Mouse (Mus musculus) induced T-regulatory cell, adult 2 months (primary cell): ENCODE measurements around the gene Noa1.

ENCODE experiments used
- DNase-seq: peaks from one replicate; pipeline ENCODE4 v3.0.0-alpha.2; 2012; ENCODE audit warnings: low read depth

Noa1 gene

DNA sequence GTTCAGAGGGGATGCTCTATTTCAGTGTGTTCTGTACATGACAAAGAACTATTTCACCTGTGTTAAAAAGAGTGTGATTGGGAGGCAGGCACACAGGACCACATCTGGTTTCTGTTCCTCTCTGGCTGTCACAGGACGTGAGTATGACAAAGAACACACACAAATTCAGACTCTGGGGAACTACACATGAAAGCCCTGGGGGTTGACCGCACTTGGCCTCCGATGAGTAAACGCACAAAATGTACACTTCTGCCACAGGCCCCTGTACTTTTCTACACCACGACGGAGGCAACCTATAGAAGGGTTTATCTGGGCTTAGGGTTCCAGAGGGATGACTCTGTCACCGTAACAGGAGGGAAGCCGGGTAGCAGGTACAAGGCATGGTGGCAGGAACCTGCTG lies 20.2 kb downstream of the Noa1 start:
- DNase-seq, result no peak

DNA sequence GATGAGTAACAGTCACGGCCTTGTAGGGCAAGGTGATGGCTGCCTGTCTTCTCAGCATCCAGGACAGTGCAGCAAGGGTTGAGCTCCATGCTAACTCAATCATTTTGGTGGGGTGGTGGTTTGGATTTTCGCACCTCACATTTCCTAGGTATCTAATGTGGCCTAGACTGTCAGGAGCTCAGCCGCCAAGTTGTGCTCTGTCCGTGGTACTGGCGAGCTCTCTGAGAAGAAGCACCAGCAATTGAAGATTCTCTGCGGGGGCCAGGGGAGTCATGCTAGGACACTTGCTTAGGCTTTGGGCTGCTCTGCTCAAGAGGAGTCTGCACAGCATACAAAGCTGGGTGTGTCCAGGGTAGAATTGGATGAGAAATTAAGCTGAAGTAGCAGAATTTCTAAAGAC lies 22.0 kb downstream of the Noa1 start:
- DNase-seq, result no peak

DNA sequence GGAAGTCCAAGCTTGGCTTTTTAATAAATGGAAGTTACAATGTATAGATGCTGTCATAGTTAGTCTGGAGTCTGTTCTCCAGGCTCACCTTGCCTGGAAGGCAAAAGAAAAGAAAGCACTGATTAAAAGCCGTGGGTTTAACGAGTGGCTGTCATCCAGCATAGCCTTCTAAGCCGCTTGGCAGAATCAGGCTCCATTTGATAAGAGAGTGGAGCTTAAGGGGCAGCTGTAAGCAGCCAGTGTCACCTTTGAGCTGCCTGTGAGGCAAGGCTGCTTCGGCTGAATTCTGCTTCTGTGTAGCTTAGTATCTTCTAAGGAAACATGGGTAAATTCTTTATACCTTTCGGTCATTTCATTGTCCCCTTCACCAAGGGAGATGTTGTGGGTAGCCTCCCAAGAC lies 23.0 kb downstream of the Noa1 start:
- DNase-seq, result no peak

DNA sequence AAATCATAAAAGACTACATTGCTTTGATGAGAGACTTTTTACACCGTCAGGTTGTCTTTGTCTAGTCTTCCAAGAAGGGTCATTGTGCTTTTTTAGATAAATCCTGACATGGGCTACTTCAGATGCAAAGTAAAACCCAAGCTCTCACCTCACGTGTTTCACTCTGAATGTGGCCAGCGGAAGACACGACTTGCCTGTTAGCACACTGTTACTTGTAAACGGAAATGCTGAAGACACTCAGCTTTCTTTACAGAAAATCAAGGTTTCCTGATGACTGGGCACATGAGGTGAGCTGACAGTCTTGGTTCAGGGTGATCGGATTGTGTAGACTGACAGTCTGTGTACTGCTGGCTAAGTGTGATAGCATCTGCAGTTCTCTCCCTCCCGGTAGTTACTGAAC lies 24.2 kb downstream of the Noa1 start:
- peak; percentile 62 for DNase-seq

DNA sequence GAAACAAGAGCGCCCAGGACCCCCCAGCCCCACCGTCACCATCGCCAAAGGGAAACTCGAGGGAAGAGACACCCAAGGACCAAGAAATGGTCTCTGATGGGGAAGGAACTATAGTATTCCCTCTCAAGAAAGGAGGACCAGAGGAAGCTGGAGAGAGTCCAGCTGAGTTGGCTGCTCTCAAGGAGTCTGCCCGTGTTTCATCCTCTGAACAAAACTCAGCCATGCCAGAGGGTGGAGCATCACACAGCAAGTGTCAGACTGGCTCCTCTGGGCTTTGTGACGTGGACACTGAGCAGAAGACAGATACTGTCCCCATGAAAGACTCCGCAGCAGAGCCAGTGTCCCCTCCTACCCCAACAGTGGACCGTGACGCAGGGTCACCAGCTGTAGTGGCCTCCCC lies 27.6 kb downstream of the Noa1 start:
- no peak for DNase-seq

DNA sequence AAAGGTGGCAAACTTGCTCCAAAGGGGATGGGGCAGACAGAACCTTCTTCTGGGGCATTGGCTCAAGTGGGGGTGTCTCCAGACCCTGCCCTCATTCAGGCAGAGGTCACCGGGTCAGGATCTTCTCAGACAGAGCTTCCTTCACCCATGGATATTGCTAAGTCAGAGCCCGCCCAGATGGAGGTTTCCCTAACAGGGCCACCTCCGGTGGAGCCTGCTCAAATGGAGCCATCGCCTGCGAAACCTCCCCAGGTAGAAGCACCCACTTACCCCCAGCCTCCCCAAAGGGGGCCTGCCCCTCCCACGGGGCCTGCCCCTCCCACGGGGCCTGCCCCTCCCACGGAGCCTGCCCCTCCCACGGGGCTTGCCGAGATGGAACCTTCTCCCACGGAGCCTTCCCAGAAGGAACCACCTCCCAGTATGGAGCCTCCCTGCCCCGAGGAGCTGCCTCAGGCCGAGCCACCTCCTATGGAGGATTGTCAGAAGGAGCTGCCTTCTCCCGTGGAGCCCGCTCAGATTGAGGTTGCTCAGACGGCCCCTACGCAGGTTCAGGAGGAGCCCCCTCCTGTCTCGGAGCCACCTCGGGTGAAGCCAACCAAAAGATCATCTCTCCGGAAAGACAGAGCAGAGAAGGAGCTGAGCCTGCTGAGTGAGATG lies 28.2 kb downstream of the Noa1 start:
- no peak for DNase-seq

DNA sequence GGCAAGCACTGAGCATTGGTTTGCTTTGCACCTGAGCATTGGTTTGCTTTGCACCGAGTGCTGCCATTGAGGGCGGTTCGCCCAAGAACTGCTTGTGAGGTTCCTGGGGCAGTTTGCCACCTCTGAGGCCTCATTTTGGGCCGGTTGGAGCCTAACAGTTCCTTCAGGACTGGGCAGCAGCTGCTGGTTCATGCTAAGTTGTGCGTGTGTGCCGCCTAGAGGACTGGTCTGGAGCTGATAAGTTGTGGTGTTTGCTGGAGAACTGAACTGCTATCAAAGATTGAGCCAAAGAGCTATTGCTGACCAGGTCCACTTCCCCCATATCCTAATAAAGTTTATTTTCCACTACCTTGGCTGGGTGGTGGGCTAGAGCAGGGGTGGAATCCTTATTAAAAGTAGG lies 32.7 kb downstream of the Noa1 start:
- no peak for DNase-seq

DNA sequence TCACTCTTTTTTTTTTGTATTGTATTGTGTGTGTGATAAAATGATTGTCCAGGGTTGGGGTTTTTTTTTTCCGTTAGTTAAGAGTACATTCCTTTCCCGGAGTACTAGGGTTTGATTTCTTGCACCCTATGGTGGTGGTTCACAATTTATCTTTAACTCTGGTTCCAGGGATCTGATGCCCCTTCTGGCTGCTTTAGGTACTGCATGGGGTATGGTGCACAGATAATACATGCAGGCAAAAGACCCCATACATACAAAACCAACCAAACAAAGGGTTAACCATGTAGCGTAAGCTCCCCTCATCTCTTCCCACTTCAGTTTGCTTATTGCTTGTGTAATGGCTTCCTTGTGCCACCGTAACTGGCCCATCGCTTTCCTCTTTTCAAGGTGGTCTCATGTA lies 33.9 kb downstream of the Noa1 start:
- peak; percentile 82 for DNase-seq

DNA sequence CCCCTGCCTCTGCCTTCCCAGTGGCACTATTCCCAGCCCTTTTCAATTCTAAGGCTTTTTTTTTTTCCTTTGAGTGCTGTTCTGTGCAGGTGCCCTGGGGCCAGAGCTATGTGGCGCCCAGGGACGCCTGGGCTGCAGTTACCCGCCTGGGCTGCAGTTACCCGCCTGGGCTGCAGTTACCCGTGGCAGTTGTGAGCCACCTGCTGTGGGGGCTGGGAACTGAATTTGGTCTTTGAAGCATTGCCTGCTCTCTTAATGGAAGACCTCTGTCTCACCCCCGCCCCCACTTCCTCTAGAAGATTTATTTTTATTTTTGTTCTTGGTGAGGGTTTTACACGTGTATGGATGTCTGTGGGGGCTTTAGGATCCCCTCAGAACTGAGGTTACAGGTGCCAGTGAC lies 36.7 kb downstream of the Noa1 start:
- peak; percentile 69 for DNase-seq

DNA sequence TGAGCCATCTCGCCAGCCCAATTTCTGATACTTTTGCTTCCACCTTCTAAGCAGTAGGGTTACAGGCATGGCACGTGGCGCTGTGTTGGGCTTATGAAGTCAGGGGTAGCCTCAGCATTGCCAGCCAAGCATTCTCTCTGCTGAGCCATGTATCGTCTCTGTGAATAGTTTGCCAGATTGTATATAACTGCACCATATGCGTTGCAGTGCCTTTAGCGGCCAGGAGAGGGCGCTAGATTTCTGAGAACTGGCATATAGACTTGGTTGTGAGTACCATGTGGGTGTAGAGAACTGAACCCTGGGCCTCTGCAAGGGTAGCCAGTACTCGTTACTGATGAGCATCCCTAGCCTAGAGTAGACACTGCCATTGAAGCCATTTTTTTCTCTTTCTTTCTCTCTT lies 40.5 kb downstream of the Noa1 start:
- peak; percentile 66 for DNase-seq

DNA sequence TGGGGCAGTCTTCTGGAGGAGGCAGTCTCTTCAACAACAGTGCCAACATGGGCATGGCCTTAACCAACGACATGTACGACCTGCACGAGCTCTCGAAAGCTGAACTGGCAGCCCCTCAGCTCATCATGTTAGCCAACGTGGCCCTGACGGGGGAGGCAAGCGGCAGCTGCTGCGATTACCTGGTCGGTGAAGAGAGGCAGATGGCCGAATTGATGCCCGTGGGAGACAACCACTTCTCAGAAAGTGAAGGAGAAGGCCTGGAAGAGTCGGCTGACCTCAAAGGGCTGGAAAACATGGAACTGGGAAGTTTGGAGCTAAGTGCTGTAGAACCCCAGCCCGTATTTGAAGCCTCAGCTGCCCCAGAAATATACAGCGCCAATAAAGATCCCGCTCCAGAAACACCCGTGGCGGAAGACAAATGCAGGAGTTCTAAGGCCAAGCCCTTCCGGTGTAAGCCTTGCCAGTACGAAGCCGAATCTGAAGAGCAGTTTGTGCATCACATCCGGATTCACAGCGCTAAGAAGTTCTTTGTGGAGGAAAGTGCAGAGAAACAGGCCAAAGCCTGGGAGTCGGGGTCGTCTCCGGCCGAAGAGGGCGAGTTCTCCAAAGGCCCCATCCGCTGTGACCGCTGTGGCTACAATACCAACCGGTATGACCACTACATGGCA lies 41.8 kb downstream of the Noa1 start:
- DNase-seq, result no peak

DNA sequence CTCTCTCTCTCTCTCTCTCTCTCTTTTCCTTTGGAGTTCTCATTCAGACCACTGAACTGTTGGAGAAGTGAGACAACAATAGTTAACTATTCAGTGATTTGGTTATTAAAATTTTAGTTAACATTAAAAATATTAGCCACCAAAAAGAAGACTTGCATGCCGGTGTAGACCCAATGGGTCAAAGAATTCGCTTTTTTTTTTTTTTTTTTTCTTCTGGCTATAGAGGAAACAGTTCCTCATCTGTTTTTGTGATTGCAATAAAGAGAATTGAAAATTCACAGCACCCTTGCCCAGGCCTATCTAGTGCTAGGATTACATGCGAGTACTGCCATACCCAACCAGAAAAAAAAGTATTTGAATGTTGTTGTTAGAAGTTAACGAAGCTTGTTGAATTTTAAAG lies 42.4 kb downstream of the Noa1 start:
- DNase-seq, result no peak

DNA sequence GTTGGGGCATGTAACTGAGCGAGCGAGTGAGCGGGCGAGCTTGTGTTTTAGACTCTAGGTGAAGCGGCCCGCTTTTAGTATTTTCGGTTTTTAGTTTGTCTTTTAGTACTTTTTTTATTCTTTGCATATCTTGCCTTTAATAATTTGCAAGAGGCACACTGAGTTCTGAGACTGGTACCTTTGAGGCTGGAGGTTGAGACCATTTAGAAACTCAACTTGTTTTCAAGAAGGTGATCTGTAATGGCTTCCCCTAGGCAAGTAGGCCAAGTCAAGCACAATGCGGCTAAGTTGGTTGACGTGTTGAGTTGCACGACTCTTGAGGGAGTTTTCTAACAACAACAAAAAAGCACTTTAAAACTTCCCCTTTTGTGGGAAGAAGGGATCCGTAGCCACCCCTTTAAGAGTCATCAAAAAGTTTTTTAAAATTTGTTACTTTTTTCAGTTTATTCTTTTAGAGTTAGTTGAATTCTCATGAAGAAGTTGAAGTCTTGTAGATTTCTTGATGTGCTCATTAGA lies 42.9 kb downstream of the Noa1 start:
- DNase-seq, result peak; percentile 71

DNA sequence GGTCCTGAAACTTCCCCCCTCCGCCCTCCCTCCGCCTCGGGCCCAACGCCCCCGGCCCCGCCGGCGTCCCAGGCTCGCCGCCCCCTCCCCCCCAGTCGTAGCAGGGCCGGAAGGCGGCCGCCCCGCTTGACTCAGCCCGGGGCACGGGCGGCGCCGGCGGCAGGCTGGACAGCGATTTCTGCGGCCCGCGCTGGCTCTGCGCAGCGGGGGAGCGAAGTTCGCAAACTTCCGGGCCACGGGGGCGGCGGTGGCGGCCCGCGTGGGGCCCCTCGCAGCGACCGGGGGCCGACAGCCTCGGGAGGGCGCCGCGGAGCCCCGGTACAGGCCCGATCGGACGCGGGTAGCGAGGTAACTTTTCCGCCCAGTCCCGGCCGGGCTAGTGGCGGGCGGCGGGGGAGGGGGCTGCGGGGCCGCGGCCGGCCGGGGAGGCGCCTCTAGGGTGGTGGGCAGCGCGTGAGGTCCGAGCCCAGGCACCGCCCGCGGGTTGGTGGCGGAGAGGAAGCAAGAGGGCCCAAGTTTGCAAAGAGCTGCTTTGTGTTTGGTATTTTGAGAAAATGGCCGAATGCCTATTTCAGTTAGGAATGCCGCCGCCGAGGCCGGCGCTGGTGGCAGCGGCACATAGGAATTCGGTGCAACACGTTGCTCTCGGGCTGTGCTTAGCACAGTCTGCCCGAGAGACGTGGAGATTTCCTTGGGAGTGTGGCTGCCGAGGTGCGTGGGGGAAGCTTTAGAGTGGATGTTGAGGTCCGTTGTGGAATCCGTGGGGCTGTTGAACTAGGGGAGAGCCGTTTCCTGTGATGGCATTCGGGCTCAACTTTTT lies 43.6 kb downstream of the Noa1 start:
- peak; percentile 70 for DNase-seq

DNA sequence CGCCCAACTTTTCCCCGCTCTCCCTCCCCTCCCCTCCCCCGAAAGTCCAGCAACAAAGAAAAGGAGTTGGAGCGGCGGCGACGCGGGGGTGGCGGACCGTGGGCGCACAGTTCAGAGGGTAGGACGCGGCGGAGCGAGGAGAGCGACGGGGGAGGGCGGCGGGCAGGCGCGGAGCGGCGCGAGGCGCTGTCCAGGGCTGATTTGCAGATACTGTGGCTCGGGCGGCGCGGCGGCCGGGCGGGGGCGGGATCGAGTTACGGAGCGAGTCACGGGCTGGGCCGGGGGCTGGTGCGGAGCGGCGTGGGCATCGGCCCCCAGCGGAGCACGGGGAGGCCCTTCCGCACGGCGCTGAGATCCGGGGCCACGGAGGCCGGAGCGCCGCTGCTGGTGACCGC lies 44.2 kb downstream of the Noa1 start:
- peak; percentile 71 for DNase-seq

DNA sequence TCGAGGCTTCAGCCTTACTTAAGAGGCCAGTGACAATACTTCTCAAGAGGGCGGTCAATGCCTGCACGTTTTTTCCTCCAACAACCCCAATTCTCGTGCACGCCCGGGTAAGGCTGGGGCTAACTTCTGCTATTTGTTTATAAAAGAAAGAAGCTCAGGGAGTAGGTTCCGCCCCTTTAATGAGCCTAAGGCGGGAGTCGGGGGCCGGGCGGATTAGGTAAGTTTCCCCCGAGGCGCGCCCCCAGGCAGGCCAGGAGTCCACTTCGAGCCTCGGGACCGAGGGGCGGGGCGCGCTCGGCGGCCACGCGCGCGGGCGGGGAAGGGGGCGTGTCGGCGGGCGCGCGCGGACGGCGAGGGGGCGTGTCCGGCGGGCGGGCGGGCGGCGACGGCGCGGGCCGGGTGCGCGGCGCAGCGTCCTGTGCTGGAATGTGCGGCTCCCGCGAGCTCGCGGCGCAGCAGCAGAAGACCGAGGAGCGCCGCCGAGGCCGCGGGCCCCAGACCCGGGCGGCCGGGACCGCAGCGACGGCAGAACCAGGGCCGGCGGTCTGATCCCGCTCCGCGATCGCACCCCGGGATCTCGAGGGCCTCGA lies 44.7 kb downstream of the Noa1 start, which contains the start of gene Rest:
Gene Rest, plus strand, starts transcription at position 411 of the 590 bp plus-strand sequence.
- DNase-seq, result peak; percentile 81

DNA sequence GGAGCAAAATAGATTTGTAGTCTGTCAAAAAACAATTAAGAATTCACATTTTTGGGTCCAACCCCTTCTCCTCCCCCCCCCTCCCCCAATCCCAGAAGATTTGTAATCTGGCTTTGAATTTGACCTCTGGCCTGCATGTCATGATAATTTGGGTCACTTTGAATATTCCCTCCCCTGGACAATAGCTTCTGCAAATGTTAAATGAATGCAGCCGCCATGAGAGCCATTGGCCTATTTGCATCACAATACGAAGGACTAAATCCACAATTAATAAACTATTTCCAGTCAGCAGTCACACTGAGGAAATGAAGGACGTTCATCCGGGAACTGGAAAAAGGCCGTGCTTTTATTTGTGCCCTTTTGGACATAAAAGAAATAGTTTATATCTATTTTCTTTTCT lies 47.8 kb downstream of the Noa1 start:
- DNase-seq, result no peak

DNA sequence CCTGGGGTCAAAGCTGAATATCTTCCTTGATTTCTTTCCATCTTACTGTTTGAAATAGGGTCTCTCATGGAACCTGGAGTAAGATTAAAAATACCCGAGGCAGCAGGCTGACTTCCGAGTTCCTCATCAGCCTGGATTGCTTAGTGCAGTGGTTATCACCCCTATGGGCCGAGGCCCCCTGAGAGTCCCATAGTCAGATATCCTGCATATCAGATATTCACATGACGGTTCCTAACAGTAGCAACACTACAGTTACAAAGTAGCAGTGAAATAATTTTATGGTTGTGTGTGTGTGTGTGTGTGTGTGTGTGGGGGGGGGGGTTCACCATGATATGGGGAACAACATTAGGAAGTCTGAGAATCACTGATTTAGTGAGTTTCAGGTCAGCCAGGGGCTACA lies 48.7 kb downstream of the Noa1 start:
- DNase-seq, result no peak

DNA sequence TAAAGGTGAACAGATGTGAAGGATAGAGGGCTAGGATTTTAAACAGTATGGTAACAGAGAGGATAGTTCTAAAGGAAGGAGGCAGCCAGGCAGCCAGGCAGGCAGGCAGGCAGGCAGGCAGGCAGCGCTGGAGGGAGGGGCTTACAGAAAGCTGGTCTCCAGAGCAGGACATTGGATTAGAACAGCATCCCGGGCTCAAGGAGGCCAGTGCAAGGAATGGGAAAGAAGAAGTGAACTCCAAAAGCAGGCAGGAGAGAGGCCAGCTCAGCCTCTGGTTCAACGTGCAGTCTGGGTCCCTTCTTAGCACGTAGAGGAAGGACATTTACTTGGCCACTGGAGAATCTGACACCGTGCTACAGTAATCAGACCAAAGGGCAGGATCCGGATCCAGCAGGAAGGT lies 49.7 kb downstream of the Noa1 start:
- no peak for DNase-seq

DNA sequence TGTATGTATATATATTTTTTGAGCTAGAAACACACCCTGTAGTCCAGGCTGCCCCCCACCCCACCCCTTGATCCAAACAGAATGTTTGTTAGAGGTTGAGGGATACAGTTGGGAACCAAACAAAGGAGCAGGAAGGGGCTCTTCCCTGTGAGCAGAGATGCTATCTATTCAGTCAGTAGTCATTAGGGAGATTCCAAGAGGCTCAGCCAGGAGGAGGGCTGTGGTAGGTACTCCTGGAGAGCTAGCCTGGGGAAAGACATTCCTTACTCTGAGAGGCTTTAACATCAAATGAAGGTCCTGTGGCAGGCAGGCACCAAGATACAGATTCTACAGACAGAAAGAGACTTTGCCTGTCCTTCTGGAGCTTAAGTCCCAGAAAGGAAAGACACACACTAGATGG lies 50.6 kb downstream of the Noa1 start:
- no peak for DNase-seq

DNA sequence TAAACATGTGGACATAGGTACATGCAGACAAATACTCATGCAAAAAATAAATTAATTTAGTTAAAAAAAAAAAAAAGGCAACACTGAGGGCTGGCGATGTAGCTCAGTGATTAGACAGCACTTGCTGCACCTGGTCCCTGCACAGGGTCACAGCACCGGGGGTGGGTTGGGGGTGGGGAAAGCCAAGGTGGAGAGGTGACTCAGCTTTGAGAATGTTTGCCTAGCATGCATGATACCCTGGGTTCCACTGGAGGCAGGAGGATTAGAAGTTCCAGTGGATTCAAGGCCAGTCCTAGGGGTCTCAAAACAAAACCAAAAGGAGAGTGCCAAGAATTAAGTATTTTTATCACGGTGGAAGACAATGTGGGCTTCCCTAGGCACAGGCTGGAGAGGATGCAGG lies 52.3 kb downstream of the Noa1 start:
- no peak for DNase-seq

DNA sequence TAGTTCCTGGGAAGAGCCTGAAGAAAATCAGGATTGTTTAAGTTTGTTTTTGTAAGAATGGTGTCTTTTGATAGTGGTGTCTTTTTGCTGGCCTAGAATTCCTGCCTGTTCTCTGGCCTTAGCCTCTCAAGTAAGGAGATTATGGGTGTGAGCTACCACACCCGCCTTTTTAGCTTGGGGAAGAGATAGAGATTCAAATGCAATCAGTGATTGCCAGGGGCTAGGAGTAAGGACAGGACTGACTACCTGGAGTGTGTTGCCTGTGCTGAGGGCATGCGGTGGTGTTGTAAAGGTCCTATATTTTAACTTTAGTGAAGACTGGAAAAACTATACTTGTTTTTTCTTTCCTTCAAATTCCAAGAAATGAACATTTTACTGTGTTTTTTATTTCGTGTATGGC lies 55.5 kb downstream of the Noa1 start:
- no peak for DNase-seq

DNA sequence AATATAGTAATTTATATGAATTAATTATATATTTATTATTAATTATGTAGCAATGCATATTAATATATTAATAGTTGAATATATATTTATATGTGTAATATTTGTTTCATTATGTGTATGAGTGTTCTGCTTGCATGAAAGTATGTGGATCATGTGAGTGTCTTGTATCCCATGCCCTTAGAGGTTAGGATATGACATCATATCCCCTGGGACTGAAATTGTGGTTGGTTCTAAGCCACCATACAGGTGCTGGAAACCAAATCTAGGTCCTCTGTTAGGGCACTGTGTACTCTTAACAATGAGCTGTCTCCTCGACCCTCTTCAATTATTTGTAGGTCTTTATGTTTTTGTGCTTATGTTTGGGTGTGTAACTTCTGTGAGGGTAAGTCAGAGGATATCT lies 56.7 kb downstream of the Noa1 start:
- peak; percentile 45 for DNase-seq
